Mouse (Mus musculus) stomach, postnatal 0 days (tissue): ENCODE measurements around the gene Ascc3. TPM values are rescaled to one million over a fixed set of nuclear protein-coding genes. Genes with fewer than 3 reads are reported as not detected.
A peak's percentile ranks its signal among the peaks of the same experiment; 100 is the strongest.

Experiments
- ATAC-seq: fragments of 200-750 bp; cut with Nextera tagmentation; 2 replicates; pipeline ENCODE4 v1.8.0; 2017; ENCODE audit not compliant: low FRiP score, low TSS enrichment
- DNase-seq: peaks from one replicate; pipeline ENCODE4 v3.0.0-alpha.2; 2016; ENCODE audit warnings: low spot score
- H3K27ac ChIP-seq: fragments of 300-500 bp; sonication (generic); replicated peaks from 2 replicates; pipeline ENCODE4 v1.5.1; 2014; ENCODE audit warnings: mild to moderate bottlenecking, control low read depth
- H3K27me3 ChIP-seq: fragments of 300-500 bp; sonication (generic); 2 replicates; pipeline ENCODE4 v1.6.1; 2014; ENCODE audit warnings: low read length; ENCODE audit not compliant: control insufficient read depth, insufficient read depth
- H3K36me3 ChIP-seq: fragments of 300-500 bp; sonication (generic); 2 replicates; pipeline ENCODE4 v1.6.1; 2014; ENCODE audit warnings: low read length, mixed read lengths; ENCODE audit not compliant: control insufficient read depth, insufficient read depth
- H3K4me1 ChIP-seq: fragments of 300-500 bp; sonication (generic); replicated peaks from 2 replicates; pipeline ENCODE4 v1.6.1; 2014; ENCODE audit warnings: antibody characterized with exemption; ENCODE audit not compliant: control insufficient read depth, insufficient read depth
- H3K4me2 ChIP-seq: fragments of 300-500 bp; sonication (generic); replicated peaks from 2 replicates; pipeline ENCODE4 v1.6.1; 2014; ENCODE audit warnings: low read depth, mild to moderate bottlenecking, control low read depth, moderate library complexity
- H3K4me3 ChIP-seq: fragments of 300-500 bp; sonication (generic); 2 replicates; pipeline ENCODE4 v1.5.1; 2014; ENCODE audit warnings: low read depth, low read length, control low read depth
- H3K9ac ChIP-seq: fragments of 300-500 bp; sonication (generic); 2 replicates; pipeline ENCODE4 v1.6.1; 2014; ENCODE audit warnings: mild to moderate bottlenecking, low read length, control low read depth, mixed read lengths
- H3K9me3 ChIP-seq: fragments of 300-500 bp; sonication (generic); 2 replicates; pipeline ENCODE4 v1.6.1; 2016; ENCODE audit warnings: low read length; ENCODE audit not compliant: control insufficient read depth
- CTCF ChIP-seq: IDR thresholded peaks from 2 replicates; pipeline ENCODE4 v1.5.1; 2016; ENCODE audit warnings: antibody characterized with exemption, low read depth, mild to moderate bottlenecking, moderate library complexity
- EP300 ChIP-seq: optimal IDR thresholded peaks from 2 replicates; pipeline ENCODE3; 2016; ENCODE audit warnings: antibody characterized with exemption
- WGBS: fragments of 180-500 bp; shearing (Covaris S2); extraction: QIAGEN DNeasy Blood & Tissue Kit; methylation state at CpG from one replicate; pipeline ENCODE4 v1.1.7; 2014; 5-methylcytosine and 5-hydroxymethylcytosine counted together
- polyA plus RNA-seq: library from polyadenylated mRNA; unstranded; fragments of >200 nt; fragmentation: Nextera tagmentation; extraction: Ambion mirVana; gene quantifications from 2 replicates; pipeline ENCODE4 v1.2.1, GENCODE M21; 2015

The Ascc3 gene
- polyA plus RNA-seq, 1 experiment from 2014 or later: 10.2 TPM

GRCm38 (mm10) chr10:50876952-50877351 is 284.5 kb downstream of the Ascc3 start:
- no peak overlapping the region for H3K4me2 ChIP-seq
- no peaks in the 10 kb centered on the region for H3K4me1 ChIP-seq
- H3K4me3 ChIP-seq: no peak overlapping the region
- ATAC-seq: no peak
- no peak for DNase-seq
- H3K9ac ChIP-seq: no peak overlapping the region
- 83% methylated on average over 5 of the region's 5 CpGs for WGBS
- TF ChIP-seq EP300 (no peak), CTCF (no peak)
- H3K36me3 ChIP-seq: no peaks in the 10 kb centered on the region
- no peak overlapping the region for H3K27ac ChIP-seq
- H3K27me3 ChIP-seq: no peaks in the 10 kb centered on the region
- no peaks in the 10 kb centered on the region for H3K9me3 ChIP-seq

DNA sequence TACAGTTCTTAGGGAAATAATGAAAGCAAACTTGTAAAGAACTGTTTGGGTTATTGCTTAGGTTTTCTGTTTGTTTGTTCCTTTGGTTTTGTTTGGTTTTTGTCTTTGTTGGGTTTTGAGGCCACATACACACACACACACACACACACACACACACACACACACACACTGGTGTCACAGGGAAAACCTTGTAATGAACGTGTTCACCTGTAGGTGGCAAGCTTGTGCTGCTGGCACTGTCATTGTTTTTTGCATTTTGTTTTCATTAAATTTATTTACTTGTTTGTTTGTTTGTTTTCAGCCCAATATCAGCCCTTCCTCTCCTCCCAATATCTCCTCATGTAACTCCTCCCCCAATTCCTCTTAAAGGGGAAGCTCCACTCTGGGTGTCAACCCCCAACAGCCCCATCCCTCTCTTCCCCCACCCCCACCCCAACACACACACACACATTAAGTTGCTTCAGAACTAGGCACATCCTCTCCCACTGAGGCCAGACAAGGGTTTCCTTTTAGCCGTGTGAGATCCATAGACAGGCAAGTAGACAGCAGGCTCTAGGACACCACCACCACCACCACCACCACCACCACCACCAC is 289.1 kb downstream of the Ascc3 start:
- H3K9me3 ChIP-seq: no peaks in the 10 kb centered on the region
- no peak overlapping the region for H3K4me3 ChIP-seq
- H3K9ac ChIP-seq: no peak overlapping the region
- no peaks in the 10 kb centered on the region for H3K36me3 ChIP-seq
- DNase-seq: no peak
- no peaks in the 10 kb centered on the region for H3K27me3 ChIP-seq
- H3K4me1 ChIP-seq: no peaks in the 10 kb centered on the region
- no peak overlapping the region for H3K27ac ChIP-seq
- TF ChIP-seq CTCF: peak; percentile 67
- TF ChIP-seq EP300: no peak
- no peak overlapping the region for H3K4me2 ChIP-seq
- ATAC-seq: no peak
- 30% methylated on average over 2 of the region's 2 CpGs for WGBS

DNA sequence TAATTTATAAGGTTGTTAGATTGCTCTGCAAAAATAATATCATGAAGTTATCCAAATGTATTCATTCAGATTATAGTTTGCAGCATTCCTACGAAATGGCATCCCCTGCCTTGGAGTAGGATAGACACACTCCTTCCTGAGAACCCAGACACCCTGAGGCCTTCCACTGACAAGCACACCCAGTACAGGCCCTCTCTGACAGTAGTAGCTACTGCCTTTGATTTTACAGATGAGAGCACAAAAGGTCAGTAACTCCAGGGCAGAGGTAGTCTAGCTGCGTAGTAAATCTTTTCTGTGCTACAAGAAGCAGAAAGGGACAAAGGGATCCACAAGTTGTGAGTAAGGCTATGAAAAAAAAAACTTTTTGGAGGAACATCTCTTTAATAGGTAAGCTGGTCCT is 289.9 kb downstream of the Ascc3 start:
- Histone ChIP-seq H3K4me3 (no peak overlapping the region), H3K27me3 (no peaks in the 10 kb centered on the region), H3K4me1 (no peaks in the 10 kb centered on the region), H3K4me2 (no peak overlapping the region), H3K9ac (no peak overlapping the region), H3K36me3 (no peaks in the 10 kb centered on the region), H3K9me3 (no peaks in the 10 kb centered on the region), H3K27ac (no peak overlapping the region)
- DNase-seq (no peak), ATAC-seq (no peak)
- no peak for TF ChIP-seq EP300
- TF ChIP-seq CTCF: no peak
- WGBS: 82% methylated on average over 2 of the region's 2 CpGs

DNA sequence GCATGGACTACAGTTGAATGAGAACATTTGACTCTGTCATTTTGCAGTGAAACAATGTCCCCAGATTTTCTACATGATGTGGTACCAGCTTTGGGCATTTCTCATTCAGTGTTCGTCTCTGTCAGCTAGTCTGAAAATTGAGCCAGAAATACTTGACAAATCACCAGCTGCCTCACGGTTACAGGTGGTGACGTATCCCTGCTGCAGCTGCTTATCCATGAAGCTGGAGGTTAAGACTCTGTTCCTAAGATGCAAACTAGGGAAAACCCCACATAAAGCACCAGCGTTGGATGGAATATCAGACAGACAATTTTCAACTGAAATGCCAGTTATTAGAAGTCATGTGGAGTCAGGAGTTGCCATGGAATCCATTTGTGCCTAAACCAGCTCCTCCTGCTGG is 293.8 kb downstream of the Ascc3 start:
- ATAC-seq (no peak), DNase-seq (no peak)
- H3K4me3 ChIP-seq: no peak overlapping the region
- H3K27me3 ChIP-seq: peaks cover 12% of the 10 kb centered on the region; the same call in 1 of the 2 replicates
- whole genome bisulfite sequencing: 52% methylated on average over 4 of the region's 4 CpGs
- H3K9me3 ChIP-seq: no peaks in the 10 kb centered on the region
- H3K9ac ChIP-seq: no peak overlapping the region
- no peak overlapping the region for H3K4me2 ChIP-seq
- H3K27ac ChIP-seq: no peak overlapping the region
- H3K4me1 ChIP-seq: no peaks in the 10 kb centered on the region
- TF ChIP-seq CTCF (no peak), EP300 (no peak)
- H3K36me3 ChIP-seq: no peaks in the 10 kb centered on the region

DNA sequence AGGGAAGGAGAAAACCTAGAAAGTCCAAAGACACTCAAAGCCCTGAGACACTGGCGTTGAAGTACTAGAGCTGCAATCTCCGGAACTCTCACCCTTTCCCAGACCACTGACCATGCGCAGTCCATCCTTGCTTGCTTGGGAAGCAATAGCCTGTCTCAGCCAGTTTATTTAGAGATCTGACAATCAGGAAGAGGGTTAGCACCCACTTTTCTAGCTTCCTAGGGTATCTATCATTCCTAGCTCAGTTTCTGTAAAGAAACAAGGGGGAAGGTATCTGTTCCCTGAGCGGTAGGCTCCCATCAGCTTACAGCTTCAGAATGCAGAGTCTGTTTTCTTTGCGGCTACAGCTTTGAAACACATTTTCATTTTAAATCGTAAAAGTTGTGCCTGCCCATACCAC is 298.2 kb downstream of the Ascc3 start:
- 33% methylated on average over 6 of the region's 6 CpGs for WGBS
- Histone ChIP-seq H3K9me3 (no peaks in the 10 kb centered on the region), H3K27ac (no peak overlapping the region), H3K4me1 (0 out of 2 replicates have a peak, but pooled peaks cover 5% of the 10 kb centered on the region), H3K36me3 (no peaks in the 10 kb centered on the region), H3K27me3 (peaks cover 31% of the 10 kb centered on the region), H3K4me3 (no peak overlapping the region), H3K9ac (no peak overlapping the region), H3K4me2 (no peak overlapping the region)
- TF ChIP-seq CTCF (no peak), EP300 (no peak)
- DNase-seq (no peak), ATAC-seq (no peak)

DNA sequence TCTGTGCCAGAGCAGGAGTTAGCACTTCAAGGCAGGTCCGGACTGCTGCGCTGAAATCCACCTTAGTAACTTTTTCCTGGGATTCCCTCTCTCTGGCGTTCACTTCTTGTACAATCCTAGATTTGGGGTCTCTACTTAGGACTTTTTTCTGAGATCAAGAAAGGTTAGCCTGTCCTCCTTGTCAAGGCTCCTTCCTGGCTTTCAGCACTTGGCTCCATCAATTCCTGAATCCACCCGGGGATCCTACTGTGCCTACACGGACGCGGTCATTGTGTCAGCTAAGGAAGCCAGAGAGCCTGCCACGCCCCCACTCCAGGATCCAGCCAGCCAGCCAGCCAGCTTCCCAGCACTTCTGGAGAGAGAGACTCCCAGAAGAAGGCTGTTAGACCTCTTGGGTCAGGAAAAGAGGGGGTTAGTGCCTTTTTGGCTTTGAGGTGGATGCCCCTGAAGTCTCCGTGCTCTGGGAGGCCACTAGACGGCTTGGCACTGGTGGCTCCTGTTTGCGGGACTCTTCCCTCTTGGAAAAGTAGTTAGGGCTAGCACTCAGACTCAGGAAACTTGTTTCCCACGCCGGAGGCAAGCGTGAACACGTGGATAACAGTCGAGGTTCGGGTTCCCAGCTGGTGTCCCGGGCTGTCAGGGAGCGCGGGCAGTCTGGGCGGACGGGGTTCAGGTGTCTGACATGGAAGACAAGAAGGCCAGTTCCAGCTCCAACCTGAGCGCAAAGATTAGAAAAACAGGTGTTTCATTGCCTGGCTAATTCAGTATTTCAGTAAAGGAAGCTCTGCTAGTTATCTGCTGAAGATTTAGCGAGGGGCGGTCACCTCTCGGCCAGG is 299.6 kb downstream of the Ascc3 start:
- no peak for TF ChIP-seq CTCF
- no peak for TF ChIP-seq EP300
- ATAC-seq: no peak

More for the DNA sequence above, 299.6 kb downstream of the Ascc3 start:
- DNase-seq: no peak
- Histone ChIP-seq H3K36me3 (no peaks in the 10 kb centered on the region), H3K27me3 (peaks cover 31% of the 10 kb centered on the region), H3K4me2 (no peak overlapping the region), H3K4me3 (no peak overlapping the region), H3K9me3 (no peaks in the 10 kb centered on the region), H3K9ac (no peak overlapping the region), H3K27ac (no peak overlapping the region), H3K4me1 (0 out of 2 replicates have a peak, but pooled peaks cover 5% of the 10 kb centered on the region)
- WGBS: 2% methylated on average over 26 of the region's 26 CpGs
